Comparison of ENCODE assay signal across 7 mouse cellular contexts in the genomic region with DNA sequence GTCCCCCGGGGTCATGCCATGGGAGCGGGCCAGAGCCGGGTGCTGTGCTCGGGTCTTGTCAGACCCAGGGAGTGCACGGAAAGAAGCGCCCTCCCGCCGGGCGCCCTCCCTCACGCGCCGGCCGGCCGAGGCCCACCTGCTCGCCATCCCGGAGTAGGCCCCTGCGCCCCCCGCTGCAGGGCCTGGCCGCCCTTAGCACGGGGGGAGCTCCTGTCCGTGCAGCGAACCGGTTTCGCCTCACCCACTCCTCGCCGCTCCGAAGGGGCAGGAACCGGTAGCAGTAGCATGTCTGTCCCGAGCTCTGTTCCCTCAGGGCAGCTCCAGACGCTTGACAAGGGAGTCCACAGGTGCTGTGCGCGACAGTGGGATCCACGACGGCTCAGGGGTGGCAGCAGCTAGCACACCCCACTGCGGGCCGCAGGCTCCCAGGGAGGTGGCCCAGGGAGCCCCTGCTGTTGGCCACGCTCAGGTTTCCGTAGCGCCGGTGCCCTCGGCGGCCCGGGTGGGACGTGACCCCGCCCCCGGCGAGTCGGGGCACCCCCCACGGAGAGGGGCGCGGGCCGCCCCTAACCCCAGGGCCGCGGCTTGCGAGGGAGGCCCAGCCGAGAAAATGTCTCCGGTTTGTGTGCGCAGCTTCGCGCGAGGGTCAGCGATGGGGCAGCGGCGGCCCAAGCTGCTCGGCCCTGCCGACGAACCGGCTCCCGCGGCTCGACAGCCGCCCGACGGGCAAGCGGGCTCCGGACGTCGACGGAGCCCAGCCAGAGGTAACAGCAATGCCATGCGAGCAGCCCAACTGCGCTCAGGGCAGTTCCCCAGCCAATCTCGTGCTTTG. TPM values are rescaled to one million over a fixed set of nuclear protein-coding genes. Genes with fewer than 3 reads are reported as not detected.
A peak's percentile ranks its signal among the peaks of the same experiment; 100 is the strongest.
DNase-seq lines count a peak whose midpoint lies in the region; ATAC-seq lines count a peak whose summit lies in the region.

A gene (minus strand): TSS at position 488 of the 832 bp plus-strand sequence.

- under 1% methylated on average over 82 of the region's 82 CpGs for WGBS in embryonic facial prominence, embryonic 12.5 days
- under 1% methylated on average over 81 of the region's 82 CpGs for WGBS in limb, embryonic 11.5 days
- 1% methylated on average over 79 of the region's 82 CpGs for WGBS in midbrain, embryonic 12.5 days

- ATAC-seq in embryonic facial prominence, embryonic 12.5 days (ENCODE audit: insufficient number of reproducible peaks, insufficient read depth, low FRiP score, low TSS enrichment): peak; percentile 18
- ATAC-seq in limb, embryonic 11.5 days (ENCODE audit: insufficient number of reproducible peaks, low FRiP score, low TSS enrichment, low read depth): peak; percentile 6; the same call in 1 of the 2 replicates
- ATAC-seq in midbrain, embryonic 12.5 days (ENCODE audit: low FRiP score, low read depth): peak; percentile 42

- peaks cover 12% of the 10 kb centered on the region for H3K4me1 ChIP-seq in embryonic facial prominence, embryonic 12.5 days
- peaks cover 10% of the 10 kb centered on the region; the same call in 1 of the 2 replicates for H3K4me1 ChIP-seq in limb, embryonic 11.5 days (ENCODE audit: control insufficient read depth, insufficient read depth, low read length)
- H3K4me1 ChIP-seq in midbrain, embryonic 12.5 days: peaks cover 24% of the 10 kb centered on the region

- H3K9me3 ChIP-seq in embryonic facial prominence, embryonic 12.5 days: no peaks in the 10 kb centered on the region
- no peaks in the 10 kb centered on the region for H3K9me3 ChIP-seq in limb, embryonic 11.5 days (ENCODE audit: control insufficient read depth, low read length)
- no peaks in the 10 kb centered on the region for H3K9me3 ChIP-seq in midbrain, embryonic 12.5 days

- peak within 1 kb of the TSS; percentile 100 for H3K9ac ChIP-seq in embryonic facial prominence, embryonic 12.5 days
- H3K9ac ChIP-seq in limb, embryonic 11.5 days (ENCODE audit: low read length): peak within 1 kb of the TSS; percentile 81
- peak within 1 kb of the TSS; percentile 100 for H3K9ac ChIP-seq in midbrain, embryonic 12.5 days (replicated peaks)

- H3K27me3 ChIP-seq in embryonic facial prominence, embryonic 12.5 days: no peaks in the 10 kb centered on the region
- H3K27me3 ChIP-seq in limb, embryonic 11.5 days (ENCODE audit: control insufficient read depth, insufficient read depth, low read length): no peaks in the 10 kb centered on the region
- H3K27me3 ChIP-seq in midbrain, embryonic 12.5 days: 0 out of 2 replicates have a peak, but pooled peaks cover 7% of the 10 kb centered on the region

- peaks cover 5% of the 10 kb centered on the region; the same call in 1 of the 2 replicates for H3K36me3 ChIP-seq in embryonic facial prominence, embryonic 12.5 days
- H3K36me3 ChIP-seq in limb, embryonic 11.5 days (ENCODE audit: control insufficient read depth, insufficient read depth, low read length): no peaks in the 10 kb centered on the region; the same call in 1 of the 2 replicates
- peaks cover 2% of the 10 kb centered on the region; the same call in 1 of the 2 replicates for H3K36me3 ChIP-seq in midbrain, embryonic 12.5 days

- peak within 1 kb of the TSS; percentile 90 for H3K27ac ChIP-seq in embryonic facial prominence, embryonic 12.5 days
- peak within 1 kb of the TSS; percentile 90 for H3K27ac ChIP-seq in limb, embryonic 11.5 days (replicated peaks; ENCODE audit: low read depth, low read length)
- peak within 1 kb of the TSS; percentile 97 for H3K27ac ChIP-seq in midbrain, embryonic 12.5 days (replicated peaks)

- peak within 1 kb of the TSS; percentile 77 for H3K4me2 ChIP-seq in embryonic facial prominence, embryonic 12.5 days (replicated peaks)
- peak within 1 kb of the TSS; percentile 79 for H3K4me2 ChIP-seq in limb, embryonic 11.5 days (ENCODE audit: low read depth, severe bottlenecking)
- H3K4me2 ChIP-seq in midbrain, embryonic 12.5 days (replicated peaks): peak within 1 kb of the TSS; percentile 77

- DNase-seq in adrenal gland, postnatal 10 days: peak; percentile 71
- DNase-seq in heart, adult 11 months: peak; percentile 98
- DNase-seq in kidney, adult 11 months: peak; percentile 58
- peak; percentile 60 for DNase-seq in limb, embryonic 11.5 days (ENCODE audit: low spot score)
- peak; percentile 45 to 59 for DNase-seq in spleen, adult 18-20 months

- H3K4me3 ChIP-seq in embryonic facial prominence, embryonic 12.5 days: peak within 1 kb of the TSS; percentile 100
- peak within 1 kb of the TSS; percentile 100 for H3K4me3 ChIP-seq in limb, embryonic 11.5 days (ENCODE audit: low read depth, low read length)
- peak within 1 kb of the TSS; percentile 99 for H3K4me3 ChIP-seq in midbrain, embryonic 12.5 days

RNA-seq across cellular contexts. Expression of the gene that starts here (rescaled TPM):
- total RNA-seq in adrenal gland, postnatal 10 days (2021): 10 to 100 TPM; 67.7 to 84.7 TPM
- polyA plus RNA-seq in embryonic facial prominence, embryonic 12.5 days (2016; fragmentation: Nextera tagmentation; extraction: Ambion mirVana): 61.6 and 65.4 TPM in 2 replicates
- 61.0 and 69.3 TPM in 2 replicates for polyA plus RNA-seq in limb, embryonic 11.5 days (2014; fragmentation: Nextera tagmentation; extraction: Ambion mirVana)
- polyA plus RNA-seq in midbrain, embryonic 12.5 days (2016; fragmentation: Nextera tagmentation; extraction: Ambion mirVana): 58.0 and 63.2 TPM in 2 replicates

Comparison
In these comparisons a context has a peak if more than half of its experiments do, and no peak if none do; other contexts are left out.
1. Peak in every context shown above with its lines: DNase-seq, ATAC-seq, H3K4me3 ChIP-seq and H3K27ac ChIP-seq.